Mouse (Mus musculus) thymus, adult 2 months (tissue): ENCODE results near the gene Mlx.

ENCODE experiments used
- CTCF ChIP-seq: fragments of 200-500 bp; IDR thresholded peaks from 2 replicates; pipeline ENCODE4 v1.5.1; 2012; ENCODE audit warnings: mild to moderate bottlenecking, control low read depth, low read length, moderate library complexity, borderline replicate concordance; ENCODE audit not compliant: control insufficient read depth, poor library complexity, insufficient read depth; ENCODE audit errors: extremely low read depth
- POLR2A ChIP-seq: fragments of 200-500 bp; IDR thresholded peaks from 2 replicates; pipeline ENCODE4 v1.6.1; 2012; ENCODE audit warnings: mild to moderate bottlenecking, low read length, control low read depth, moderate library complexity; ENCODE audit not compliant: control insufficient read depth, poor library complexity, insufficient read depth; ENCODE audit errors: extremely low read depth

DNA sequence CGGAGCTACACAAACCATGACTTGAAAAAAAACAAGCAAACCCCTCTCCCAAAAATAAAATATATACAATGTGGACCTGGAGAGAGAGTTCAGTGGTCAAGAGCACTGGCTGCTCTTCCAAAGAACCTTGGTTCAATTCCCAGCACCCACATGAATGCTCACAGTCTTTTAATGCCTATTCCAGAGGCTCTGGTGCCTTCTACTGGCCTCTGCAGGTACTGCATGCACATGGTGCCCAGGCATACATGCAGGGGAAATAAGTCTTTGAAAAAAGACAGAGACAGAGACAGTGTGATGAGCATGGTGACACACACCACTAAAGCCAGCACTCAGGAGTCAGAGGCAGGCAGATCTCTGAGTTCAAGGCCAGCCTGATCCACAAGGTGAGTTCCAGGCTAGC, 33.1 kb upstream of the Mlx start:
- TF ChIP-seq CTCF (no peak), POLR2A (no peak)
